Comparison of ENCODE assay signal across 8 mouse cellular contexts in the genomic region with DNA sequence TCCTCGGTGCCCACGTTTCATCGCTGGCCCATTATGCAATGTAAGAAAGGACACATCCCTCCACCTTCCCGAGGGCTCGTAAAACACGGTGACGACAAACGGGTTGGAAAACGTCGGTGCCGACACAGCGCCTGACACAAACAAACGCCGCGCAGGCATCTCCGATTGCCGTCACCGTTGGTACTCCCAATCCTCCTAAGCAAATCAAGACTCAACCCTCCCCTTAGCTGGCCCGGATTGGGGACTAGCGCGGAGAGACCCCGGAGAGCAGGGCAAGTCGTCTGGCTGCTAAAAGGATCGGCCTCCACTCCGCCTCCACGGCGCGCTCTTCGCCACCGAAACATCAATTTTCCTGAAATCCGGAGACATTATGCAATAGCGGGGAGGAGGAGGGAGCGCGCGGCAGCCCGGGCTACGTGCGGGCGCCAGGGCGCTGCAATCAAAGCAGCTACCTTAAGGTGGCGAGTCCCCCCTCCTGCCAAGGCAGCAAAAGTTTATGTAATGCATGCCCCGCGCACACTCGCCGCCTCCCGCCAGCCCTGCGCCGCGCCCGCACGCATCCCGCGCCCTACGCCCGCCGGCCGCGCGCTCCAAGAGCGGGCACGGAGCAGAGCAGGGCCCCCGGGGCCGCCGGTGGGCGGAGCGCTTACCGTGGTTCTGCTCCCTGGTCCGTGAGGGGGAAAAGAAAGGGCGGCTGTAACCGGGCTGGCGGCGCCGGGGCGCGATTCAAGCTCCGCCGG. TPM values are rescaled to one million over a fixed set of nuclear protein-coding genes. Genes with fewer than 3 reads are reported as not detected.
DNase-seq lines count a peak whose midpoint lies in the region; ATAC-seq and TF ChIP-seq lines count a peak whose summit lies in the region.

No protein-coding gene starts in this region.

- peak overlapping the region; percentile 42 for H3ac ChIP-seq in C2C12 (ENCODE audit: control insufficient read depth, insufficient read length, low read depth)

- H3K79me2 ChIP-seq in C2C12 (ENCODE audit: control insufficient read depth, insufficient read depth): peaks cover 51% of the 10 kb centered on the region

- H3K4me1 ChIP-seq in embryonic facial prominence, embryonic 13.5 days: peaks cover 35% of the 10 kb centered on the region
- H3K4me1 ChIP-seq in heart, embryonic 14.5 days (ENCODE audit: control insufficient read depth in 2 of 2, insufficient read depth in 2 of 2, low read length in 2 of 2): peaks cover 15 to 31% of the 10 kb centered on the region in 2 experiments
- H3K4me1 ChIP-seq in liver, embryonic 13.5 days (replicated peaks): peaks cover 50% of the 10 kb centered on the region

- WGBS in embryonic facial prominence, embryonic 13.5 days: under 1% methylated on average over 77 of the region's 77 CpGs
- under 1% methylated on average over 72 of the region's 77 CpGs for whole genome bisulfite sequencing in heart, embryonic 14.5 days
- WGBS in liver, embryonic 13.5 days (ENCODE audit: insufficient replicate concordance): under 1% methylated on average over 72 of the region's 77 CpGs

- no peaks in the 10 kb centered on the region for H3K36me3 ChIP-seq in C2C12 (ENCODE audit: control insufficient read depth, insufficient read depth)
- H3K36me3 ChIP-seq in embryonic facial prominence, embryonic 13.5 days: no peaks in the 10 kb centered on the region
- H3K36me3 ChIP-seq in heart, embryonic 14.5 days (ENCODE audit: control insufficient read depth, insufficient read depth, low read length): no peaks in the 10 kb centered on the region
- H3K36me3 ChIP-seq in liver, embryonic 13.5 days: no peaks in the 10 kb centered on the region

- H3K27me3 ChIP-seq in C2C12 (ENCODE audit: control insufficient read depth, insufficient read depth, insufficient read length): no peaks in the 10 kb centered on the region
- H3K27me3 ChIP-seq in embryonic facial prominence, embryonic 13.5 days: peaks cover 11% of the 10 kb centered on the region; the same call in 1 of the 2 replicates
- H3K27me3 ChIP-seq in heart, embryonic 14.5 days (ENCODE audit: control insufficient read depth, insufficient read depth, low read length): no peaks in the 10 kb centered on the region
- H3K27me3 ChIP-seq in liver, embryonic 13.5 days: peaks cover 78% of the 10 kb centered on the region

- peak; percentile 78 for ATAC-seq in embryonic facial prominence, embryonic 13.5 days (ENCODE audit: insufficient number of reproducible peaks, insufficient read depth, low FRiP score, low TSS enrichment, low read depth)
- ATAC-seq in heart, embryonic 14.5 days (ENCODE audit: insufficient number of reproducible peaks, insufficient read depth, low FRiP score, low read depth): peak; percentile 58
- ATAC-seq in liver, embryonic 13.5 days (ENCODE audit: low read depth): peak; percentile 62

- peak; percentile 83 for DNase-seq in adrenal gland, postnatal 10 days
- peak; percentile 79 for DNase-seq in kidney, postnatal 14 days
- DNase-seq in liver, embryonic 13.5 days: peak; percentile 14
- peak; percentile 42 to 58 for DNase-seq in natural killer cell, adult 2 months (ENCODE audit: low spot score in 2 of 2)
- DNase-seq in thymus, adult 18-20 months: peak; percentile 41 to 54

- H3K4me2 ChIP-seq in embryonic facial prominence, embryonic 13.5 days: peak overlapping the region; percentile 97
- peak overlapping the region; percentile 99 for H3K4me2 ChIP-seq in heart, embryonic 14.5 days (ENCODE audit: low read length)
- H3K4me2 ChIP-seq in liver, embryonic 13.5 days: peak overlapping the region; percentile 85

- TF ChIP-seq CTCF in C2C12 (IDR thresholded peaks at IDR 0.05; ENCODE audit: control insufficient read depth, insufficient read depth, insufficient read length): no peak

- H3K4me3 ChIP-seq in C2C12 (ENCODE audit: insufficient read depth, poor library complexity, severe bottlenecking): peak overlapping the region; percentile 64
- H3K4me3 ChIP-seq in embryonic facial prominence, embryonic 13.5 days: peak overlapping the region; percentile 91
- peak overlapping the region; percentile 66 to 98 for H3K4me3 ChIP-seq in heart, embryonic 14.5 days (ENCODE audit: control insufficient read depth in 1 of 2, insufficient read depth in 1 of 2, low read depth in 1 of 2, low read length in 2 of 2)
- H3K4me3 ChIP-seq in liver, embryonic 13.5 days (replicated peaks): peak overlapping the region; percentile 70

- H3K79me3 ChIP-seq in C2C12 (ENCODE audit: low read depth): peaks cover 29% of the 10 kb centered on the region

- H3K9ac ChIP-seq in embryonic facial prominence, embryonic 13.5 days: peak overlapping the region; percentile 91
- peak overlapping the region; percentile 97 for H3K9ac ChIP-seq in heart, embryonic 14.5 days (ENCODE audit: low read length)
- peak overlapping the region; percentile 70 for H3K9ac ChIP-seq in liver, embryonic 13.5 days

- peak overlapping the region; percentile 98 for H3K27ac ChIP-seq in embryonic facial prominence, embryonic 13.5 days
- peak overlapping the region; percentile 87 to 98 for H3K27ac ChIP-seq in heart, embryonic 14.5 days (replicated peaks in 1 of 2; ENCODE audit: control insufficient read depth in 1 of 2, insufficient read depth in 1 of 2, low read depth in 2 of 2, low read length in 2 of 2)
- peak overlapping the region; percentile 34; the same call in 1 of the 2 replicates for H3K27ac ChIP-seq in liver, embryonic 13.5 days

- H3K9me3 ChIP-seq in embryonic facial prominence, embryonic 13.5 days: no peaks in the 10 kb centered on the region
- H3K9me3 ChIP-seq in heart, embryonic 14.5 days (ENCODE audit: control insufficient read depth, low read length): no peaks in the 10 kb centered on the region
- no peaks in the 10 kb centered on the region for H3K9me3 ChIP-seq in liver, embryonic 13.5 days (replicated peaks)

TF ChIP-seq in C2C12, 6 proteins besides CTCF, POLR2A, EP300 and RAD21:
- TF ChIP-seq MYOG (IDR thresholded peaks at IDR 0.05; ENCODE audit: control insufficient read depth, extremely low read depth, insufficient read length): no peak
- no peak for TF ChIP-seq FOSL1 (IDR thresholded peaks at IDR 0.05; ENCODE audit: insufficient read depth, low read length, poor library complexity, severe bottlenecking)
- TF ChIP-seq MYOD1 (IDR thresholded peaks at IDR 0.05; ENCODE audit: control insufficient read depth, insufficient read length, low read depth): no peak
- peak; percentile 3 for TF ChIP-seq MAX (IDR thresholded peaks at IDR 0.05)
- TF ChIP-seq USF1 (IDR thresholded peaks at IDR 0.05; ENCODE audit: low read depth): no peak
- peak; percentile 88 for TF ChIP-seq CEBPB (IDR thresholded peaks at IDR 0.05; ENCODE audit: low read depth)

RNA-seq across cellular contexts. Expression of a gene that starts 0.5 kb away (rescaled TPM):
- polyA plus RNA-seq in C2C12 (2012; fragmentation: generic; extraction: Trizol): 18.8 TPM
- total RNA-seq in adrenal gland, postnatal 10 days (2021): 10 to 100 TPM; 23.0 to 83.7 TPM
- polyA plus RNA-seq in embryonic facial prominence, embryonic 13.5 days (2015; fragmentation: Nextera tagmentation; extraction: Ambion mirVana): 35.2 and 37.7 TPM in 2 replicates
- 41.0 and 41.2 TPM in 2 replicates for polyA plus RNA-seq in heart, embryonic 14.5 days (2014; fragmentation: Nextera tagmentation; extraction: Ambion mirVana)
- polyA plus RNA-seq in liver, embryonic 13.5 days (2015; fragmentation: Nextera tagmentation; extraction: Ambion mirVana): 3.6 and 4.3 TPM in 2 replicates

RNA-seq across cellular contexts. Expression of a gene that starts 50.9 kb away (rescaled TPM):
- 14.0 TPM for polyA plus RNA-seq in C2C12 (2012; fragmentation: generic; extraction: Trizol)
- total RNA-seq in adrenal gland, postnatal 10 days (2021): 100 to 1,000 TPM; 113 to 127 TPM
- 46.4 and 53.9 TPM in 2 replicates for polyA plus RNA-seq in embryonic facial prominence, embryonic 13.5 days (2015; fragmentation: Nextera tagmentation; extraction: Ambion mirVana)
- polyA plus RNA-seq in heart, embryonic 14.5 days (2014; fragmentation: Nextera tagmentation; extraction: Ambion mirVana): 56.1 and 56.4 TPM in 2 replicates
- 28.9 and 34.7 TPM in 2 replicates for polyA plus RNA-seq in liver, embryonic 13.5 days (2015; fragmentation: Nextera tagmentation; extraction: Ambion mirVana)

Comparison
In these comparisons a context has a peak if more than half of its experiments do, and no peak if none do; other contexts are left out.
1. Peak in every context shown above with its lines: DNase-seq, ATAC-seq, H3K4me3 ChIP-seq and H3K27ac ChIP-seq.
2. DNase-seq: peak in every context shown above with its lines; median percentile 83 in adrenal gland, postnatal 10 days; 79 in kidney, postnatal 14 days; 50 in natural killer cell, adult 2 months; 48 in thymus, adult 18-20 months; 14 in liver, embryonic 13.5 days.
3. H3K27ac ChIP-seq: peak in every context shown above with its lines; median percentile 98 in embryonic facial prominence, embryonic 13.5 days; 92 in heart, embryonic 14.5 days; 34 in liver, embryonic 13.5 days.